Mouse (Mus musculus): ENCODE measurements around the gene Tiprl.

The Tiprl gene

GRCm38 (mm10) chr1:165171277-165171676 lies 65.5 kb downstream of the Tiprl start:
- DNase-seq = no peak

GRCm38 (mm10) chr1:165170157-165170556 lies 66.6 kb downstream of the Tiprl start:
- DNase-seq = no peak

GRCm38 (mm10) chr1:165169462-165169861 lies 67.3 kb downstream of the Tiprl start:
- DNase-seq = no peak

DNA sequence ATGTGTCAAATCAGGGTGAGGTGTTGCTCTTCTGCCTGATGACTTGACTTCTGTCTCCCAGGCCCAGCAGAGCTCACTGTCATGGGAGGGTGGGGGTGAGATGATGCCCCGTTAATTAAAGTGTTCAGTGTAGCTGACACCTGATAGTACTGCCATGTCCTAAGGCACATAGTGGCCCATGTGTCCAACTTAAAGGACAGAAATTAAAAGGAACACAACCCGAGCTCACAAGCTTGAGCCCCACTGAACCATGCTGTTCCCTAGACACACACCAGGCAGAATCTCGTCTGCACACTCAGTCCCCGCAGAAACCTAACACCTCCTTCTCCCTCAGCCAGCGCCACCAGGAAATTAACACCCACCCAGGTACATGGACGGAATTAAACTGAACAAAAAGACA lies 71.9 kb downstream of the Tiprl start:
- no peak for DNase-seq

Measured in spleen, adult 18-20 months (tissue).